Mouse (Mus musculus): ENCODE measurements at regions not wholly inside any gene's neighbourhood (a gene's known extent, or its start where the extent isn't known, plus 50 kb on each side); places are given as distances from the start of the nearest gene placed in this dataset.

GRCm38 (mm10) chr9:23031916-23032315 lies 191.0 kb upstream of the Bmper start:
- no peak overlapping the region for H3K4me2 ChIP-seq (ENCODE audit: low read length)
- 92% methylated on average over 9 of the region's 9 CpGs for WGBS
- no peak for ATAC-seq
- no peaks in the 10 kb centered on the region for H3K36me3 ChIP-seq (ENCODE audit: control insufficient read depth, insufficient read depth, low read length)
- H3K4me1 ChIP-seq (ENCODE audit: control insufficient read depth, insufficient read depth, low read length) = peaks cover 10% of the 10 kb centered on the region
- H3K4me3 ChIP-seq (ENCODE audit: low read depth, low read length) = no peak overlapping the region
- no peak for DNase-seq (ENCODE audit: low spot score)
- H3K9me3 ChIP-seq (replicated peaks; ENCODE audit: control insufficient read depth, low read length) = no peaks in the 10 kb centered on the region
- no peaks in the 10 kb centered on the region for H3K27me3 ChIP-seq (replicated peaks; ENCODE audit: control insufficient read depth, insufficient read depth, low read length)
- no peak overlapping the region for H3K9ac ChIP-seq (ENCODE audit: low read length)
- no peak overlapping the region for H3K27ac ChIP-seq (ENCODE audit: low read depth, low read length)

DNA sequence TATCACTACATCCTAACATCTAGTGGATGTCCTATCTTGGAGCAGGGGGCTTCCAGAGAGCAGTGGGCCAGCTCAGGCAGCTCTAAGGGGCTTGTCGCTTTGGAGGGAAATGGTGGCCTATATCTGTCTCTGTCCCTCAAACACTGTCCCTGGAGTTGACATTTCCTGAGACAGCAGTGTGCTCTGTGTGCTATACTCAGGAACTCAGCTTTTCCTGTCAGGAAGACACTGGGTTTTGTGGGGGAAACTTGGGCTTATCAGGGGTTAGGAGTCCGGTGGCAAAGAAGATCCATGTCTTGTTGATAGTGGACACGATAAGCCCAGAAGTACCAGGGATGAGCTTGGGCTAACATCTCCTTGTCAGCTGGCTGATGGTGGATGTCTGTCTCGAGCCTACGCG lies 187.6 kb upstream of the Bmper start:
- Histone ChIP-seq H3K4me3 (ENCODE audit: low read depth, low read length) (no peak overlapping the region), H3K27ac (ENCODE audit: low read depth, low read length) (no peak overlapping the region), H3K4me2 (ENCODE audit: low read length) (no peak overlapping the region), H3K9ac (ENCODE audit: low read length) (no peak overlapping the region), H3K36me3 (ENCODE audit: control insufficient read depth, insufficient read depth, low read length) (no peaks in the 10 kb centered on the region), H3K27me3 (replicated peaks; ENCODE audit: control insufficient read depth, insufficient read depth, low read length) (no peaks in the 10 kb centered on the region), H3K4me1 (ENCODE audit: control insufficient read depth, insufficient read depth, low read length) (peaks cover 6% of the 10 kb centered on the region), H3K9me3 (replicated peaks; ENCODE audit: control insufficient read depth, low read length) (no peaks in the 10 kb centered on the region)
- ATAC-seq = no peak
- 81% methylated on average over 6 of the region's 6 CpGs for WGBS
- no peak for DNase-seq (ENCODE audit: low spot score)

- Histone ChIP-seq H3K4me1 (ENCODE audit: control insufficient read depth, insufficient read depth, low read length) (peaks cover 6% of the 10 kb centered on the region), H3K4me2 (ENCODE audit: low read length) (peak overlapping the region; percentile 43), H3K27me3 (replicated peaks; ENCODE audit: control insufficient read depth, insufficient read depth, low read length) (no peaks in the 10 kb centered on the region), H3K27ac (ENCODE audit: low read depth, low read length) (no peak overlapping the region), H3K36me3 (ENCODE audit: control insufficient read depth, insufficient read depth, low read length) (no peaks in the 10 kb centered on the region), H3K9ac (ENCODE audit: low read length) (peak overlapping the region; percentile 29; the same call in 1 of the 2 replicates), H3K9me3 (replicated peaks; ENCODE audit: control insufficient read depth, low read length) (no peaks in the 10 kb centered on the region), H3K4me3 (ENCODE audit: low read depth, low read length) (0 out of 2 replicates have a peak overlapping the region, but pooled peaks have one; percentile 6)
- ATAC-seq = no peak
- DNase-seq (ENCODE audit: low spot score) = peak; percentile 19
- WGBS = 9% methylated on average over 16 of the region's 16 CpGs
Observed at GRCm38 (mm10) chr9:23035901-23036610, 186.8 kb upstream of the Bmper start.

DNA sequence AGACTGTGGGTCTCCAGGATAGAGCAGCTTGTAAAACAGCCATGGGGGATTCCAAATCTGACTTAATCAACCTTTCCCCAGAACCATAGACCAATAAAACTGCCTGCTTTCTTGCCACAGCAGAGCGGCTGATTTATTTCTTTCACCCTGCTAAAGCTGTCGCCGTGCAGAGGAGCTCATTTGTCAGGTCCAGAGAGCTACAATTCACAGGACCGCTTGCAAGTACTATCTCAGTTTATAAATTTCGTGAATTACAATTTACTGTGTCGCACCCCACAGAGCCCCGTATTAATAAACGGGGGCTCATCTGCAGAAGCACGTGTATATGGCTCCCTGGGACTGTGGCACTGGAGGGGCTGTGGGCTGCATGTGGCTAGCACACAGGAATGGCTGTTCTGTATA lies 185.4 kb upstream of the Bmper start:
- H3K4me2 ChIP-seq (ENCODE audit: low read length) = no peak overlapping the region
- ATAC-seq = no peak
- WGBS = 77% methylated on average over 9 of the region's 9 CpGs

GRCm38 (mm10) chr9:23039588-23039987 lies 183.3 kb upstream of the Bmper start:
- Histone ChIP-seq H3K4me1 (ENCODE audit: control insufficient read depth, insufficient read depth, low read length) (peaks cover 6% of the 10 kb centered on the region), H3K4me3 (ENCODE audit: low read depth, low read length) (no peak overlapping the region), H3K9me3 (replicated peaks; ENCODE audit: control insufficient read depth, low read length) (no peaks in the 10 kb centered on the region), H3K9ac (ENCODE audit: low read length) (no peak overlapping the region), H3K27me3 (replicated peaks; ENCODE audit: control insufficient read depth, insufficient read depth, low read length) (no peaks in the 10 kb centered on the region), H3K27ac (ENCODE audit: low read depth, low read length) (no peak overlapping the region), H3K4me2 (ENCODE audit: low read length) (no peak overlapping the region), H3K36me3 (ENCODE audit: control insufficient read depth, insufficient read depth, low read length) (no peaks in the 10 kb centered on the region)
- ATAC-seq = no peak
- no peak for DNase-seq (ENCODE audit: low spot score)
- 92% methylated on average over 6 of the region's 6 CpGs for WGBS

More for the DNA sequence above, 185.4 kb upstream of the Bmper start:
- Histone ChIP-seq H3K27ac (ENCODE audit: low read depth, low read length) (no peak overlapping the region), H3K27me3 (replicated peaks; ENCODE audit: control insufficient read depth, insufficient read depth, low read length) (no peaks in the 10 kb centered on the region), H3K36me3 (ENCODE audit: control insufficient read depth, insufficient read depth, low read length) (no peaks in the 10 kb centered on the region), H3K9me3 (replicated peaks; ENCODE audit: control insufficient read depth, low read length) (no peaks in the 10 kb centered on the region), H3K9ac (ENCODE audit: low read length) (no peak overlapping the region), H3K4me3 (ENCODE audit: low read depth, low read length) (no peak overlapping the region), H3K4me1 (ENCODE audit: control insufficient read depth, insufficient read depth, low read length) (peaks cover 6% of the 10 kb centered on the region)
- no peak for DNase-seq (ENCODE audit: low spot score)

- H3K9ac ChIP-seq (ENCODE audit: low read length) = no peak overlapping the region
- WGBS = 75% methylated on average over 5 of the region's 5 CpGs
- H3K36me3 ChIP-seq (ENCODE audit: control insufficient read depth, insufficient read depth, low read length) = no peaks in the 10 kb centered on the region
- H3K27me3 ChIP-seq (replicated peaks; ENCODE audit: control insufficient read depth, insufficient read depth, low read length) = no peaks in the 10 kb centered on the region
- no peaks in the 10 kb centered on the region for H3K9me3 ChIP-seq (replicated peaks; ENCODE audit: control insufficient read depth, low read length)
- H3K4me2 ChIP-seq (ENCODE audit: low read length) = no peak overlapping the region
- H3K4me1 ChIP-seq (ENCODE audit: control insufficient read depth, insufficient read depth, low read length) = peaks cover 4% of the 10 kb centered on the region
- no peak for DNase-seq (ENCODE audit: low spot score)
- H3K27ac ChIP-seq (ENCODE audit: low read depth, low read length) = no peak overlapping the region
- no peak for ATAC-seq
- H3K4me3 ChIP-seq (ENCODE audit: low read depth, low read length) = no peak overlapping the region
Observed at GRCm38 (mm10) chr9:23041025-23041424, 181.9 kb upstream of the Bmper start.

DNA sequence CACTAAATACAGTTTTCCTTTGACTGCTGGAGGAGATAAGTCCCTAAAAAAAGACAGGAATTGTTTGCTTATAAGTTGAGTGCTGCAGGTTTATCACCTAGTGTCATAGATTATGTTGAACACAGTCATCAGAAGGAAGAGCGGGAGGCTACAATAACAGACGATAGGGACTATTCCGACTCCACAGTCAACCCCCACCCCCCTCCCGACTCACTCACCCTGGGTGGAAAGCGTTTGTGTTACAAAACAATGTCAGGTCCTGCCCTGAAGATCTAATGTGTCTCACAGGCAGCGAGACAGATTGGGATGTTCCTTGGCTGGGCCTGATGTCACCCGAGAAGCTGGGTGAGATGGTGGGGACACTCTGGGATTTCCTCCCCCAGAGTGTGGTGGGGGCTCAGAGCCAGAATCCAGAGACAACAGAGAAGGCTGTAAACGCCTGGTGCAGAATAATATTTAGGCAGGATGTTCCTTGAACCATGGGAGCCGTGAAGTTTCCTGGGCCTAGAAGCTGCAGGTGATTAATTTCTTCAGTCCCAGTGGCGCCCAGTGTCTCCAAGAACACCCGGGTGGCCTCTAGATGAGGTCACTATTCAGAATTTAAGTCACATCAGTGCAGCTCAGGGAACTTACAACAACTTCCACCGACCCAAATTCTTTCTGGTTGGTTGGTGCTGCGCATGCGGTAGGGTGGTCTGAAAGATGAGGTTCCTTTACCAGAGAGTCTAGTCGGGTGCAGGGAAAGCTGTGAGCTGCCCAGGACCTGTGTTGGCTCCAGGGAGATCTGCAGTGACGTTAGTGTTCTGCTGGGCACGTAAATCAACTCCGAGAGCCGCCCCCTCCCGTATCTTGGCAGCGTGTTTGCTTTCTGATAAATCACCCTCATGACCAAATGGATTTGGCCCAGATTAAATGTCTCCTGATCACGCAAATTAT lies 181.1 kb upstream of the Bmper start:
- 79% methylated on average over 22 of the region's 22 CpGs for WGBS
- ATAC-seq = no peak
- no peak overlapping the region for H3K4me3 ChIP-seq (ENCODE audit: low read depth, low read length)
- no peaks in the 10 kb centered on the region for H3K9me3 ChIP-seq (replicated peaks; ENCODE audit: control insufficient read depth, low read length)
- no peak overlapping the region for H3K4me2 ChIP-seq (ENCODE audit: low read length)
- no peak overlapping the region for H3K27ac ChIP-seq (ENCODE audit: low read depth, low read length)
- H3K4me1 ChIP-seq (ENCODE audit: control insufficient read depth, insufficient read depth, low read length) = no peaks in the 10 kb centered on the region; the same call in 1 of the 2 replicates
- DNase-seq (ENCODE audit: low spot score) = no peak
- H3K27me3 ChIP-seq (replicated peaks; ENCODE audit: control insufficient read depth, insufficient read depth, low read length) = no peaks in the 10 kb centered on the region
- H3K9ac ChIP-seq (ENCODE audit: low read length) = no peak overlapping the region
- no peaks in the 10 kb centered on the region for H3K36me3 ChIP-seq (ENCODE audit: control insufficient read depth, insufficient read depth, low read length)

GRCm38 (mm10) chr9:23043006-23043405 lies 179.9 kb upstream of the Bmper start:
- no peak overlapping the region for H3K27ac ChIP-seq (ENCODE audit: low read depth, low read length)
- DNase-seq (ENCODE audit: low spot score) = no peak
- H3K9me3 ChIP-seq (replicated peaks; ENCODE audit: control insufficient read depth, low read length) = no peaks in the 10 kb centered on the region
- ATAC-seq = no peak
- no peaks in the 10 kb centered on the region for H3K27me3 ChIP-seq (replicated peaks; ENCODE audit: control insufficient read depth, insufficient read depth, low read length)
- H3K4me2 ChIP-seq (ENCODE audit: low read length) = no peak overlapping the region
- H3K4me1 ChIP-seq (ENCODE audit: control insufficient read depth, insufficient read depth, low read length) = no peaks in the 10 kb centered on the region
- 94% methylated on average over 4 of the region's 4 CpGs for WGBS
- no peak overlapping the region for H3K4me3 ChIP-seq (ENCODE audit: low read depth, low read length)
- H3K9ac ChIP-seq (ENCODE audit: low read length) = no peak overlapping the region
- no peaks in the 10 kb centered on the region for H3K36me3 ChIP-seq (ENCODE audit: control insufficient read depth, insufficient read depth, low read length)

- Histone ChIP-seq H3K4me1 (ENCODE audit: control insufficient read depth, insufficient read depth, low read length) (no peaks in the 10 kb centered on the region), H3K36me3 (ENCODE audit: control insufficient read depth, insufficient read depth, low read length) (no peaks in the 10 kb centered on the region), H3K4me2 (ENCODE audit: low read length) (no peak overlapping the region), H3K27ac (ENCODE audit: low read depth, low read length) (no peak overlapping the region), H3K9ac (ENCODE audit: low read length) (no peak overlapping the region), H3K9me3 (replicated peaks; ENCODE audit: control insufficient read depth, low read length) (no peaks in the 10 kb centered on the region), H3K4me3 (ENCODE audit: low read depth, low read length) (no peak overlapping the region), H3K27me3 (replicated peaks; ENCODE audit: control insufficient read depth, insufficient read depth, low read length) (no peaks in the 10 kb centered on the region)
- DNase-seq (ENCODE audit: low spot score) = no peak
- WGBS = 32% methylated on average over 2 of the region's 2 CpGs
- no peak for ATAC-seq
Observed at GRCm38 (mm10) chr9:23045486-23045885, 177.4 kb upstream of the Bmper start.
